Mouse (Mus musculus) adrenal gland, adult 8-10 months (tissue): ENCODE results near the gene Fus. TPM values are rescaled to one million over a fixed set of nuclear protein-coding genes. Genes with fewer than 3 reads are reported as not detected.
A peak's percentile ranks its signal among the peaks of the same experiment; 100 is the strongest.
"Not testable (repeated sequence)": the region's sequence is repeated elsewhere in the genome, so short reads cannot be mapped to it uniquely, and the experiment has no call there.

Experiments
- DNase-seq: peaks from one replicate; pipeline ENCODE4 v3.0.0; 2022
- total RNA-seq, 4 experiments: library from RNA; stranded (reverse); gene quantifications; 2 replicates each; pipeline ENCODE4 v1.2.4; 2022

Fus gene
- 100 to 1,000 TPM; 106 to 430 (median 307) TPM for total RNA-seq

DNA sequence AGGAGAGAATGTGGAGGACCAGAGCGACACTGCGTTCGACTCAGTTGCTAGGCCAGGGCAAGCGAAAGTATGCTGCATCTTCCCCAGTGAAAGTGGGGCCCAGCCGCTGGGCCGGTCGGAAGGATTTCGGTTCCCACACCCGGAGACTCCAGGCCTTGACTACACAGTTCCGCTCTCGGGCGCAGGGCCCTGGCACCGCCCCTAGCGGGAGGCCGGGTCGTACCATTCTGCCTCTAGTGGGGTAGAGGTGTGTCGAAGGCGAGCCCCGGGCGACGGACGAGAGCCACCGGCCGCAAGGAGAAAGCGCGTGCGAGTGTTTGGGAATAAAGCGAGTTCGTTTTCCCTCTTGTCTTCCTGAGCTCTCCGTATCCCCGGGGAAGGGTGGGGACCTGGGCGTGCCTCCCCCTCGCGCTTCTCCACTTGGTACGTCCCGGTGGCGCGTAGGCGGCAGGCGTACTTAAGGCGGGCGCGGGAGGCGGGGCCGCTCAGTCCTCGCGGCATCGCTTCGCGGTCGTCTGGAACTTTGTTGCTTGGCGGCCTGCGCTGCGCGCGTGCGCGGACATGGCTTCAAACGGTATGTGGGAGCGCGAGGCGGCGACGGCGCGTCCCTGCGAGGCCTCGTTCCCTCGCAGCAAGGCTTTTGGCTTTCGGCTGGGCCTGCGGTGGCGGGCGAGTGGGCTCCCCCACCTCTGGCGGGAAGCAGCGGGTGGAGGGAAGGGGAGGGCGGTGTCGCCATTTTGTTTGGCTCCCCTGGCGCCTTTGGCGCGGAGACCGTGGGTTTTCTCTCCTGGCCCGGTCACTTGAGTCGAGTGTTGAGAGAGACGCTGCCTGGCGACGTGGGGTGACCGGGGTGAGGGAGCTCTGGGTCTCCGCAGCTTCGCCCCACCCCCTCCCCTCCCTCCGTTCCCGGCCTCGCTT lies at the start of gene Fus:
Fus (plus strand) TSS at position 454 of the 918 bp plus-strand sequence.
- DNase-seq, result peak; percentile 90

DNA sequence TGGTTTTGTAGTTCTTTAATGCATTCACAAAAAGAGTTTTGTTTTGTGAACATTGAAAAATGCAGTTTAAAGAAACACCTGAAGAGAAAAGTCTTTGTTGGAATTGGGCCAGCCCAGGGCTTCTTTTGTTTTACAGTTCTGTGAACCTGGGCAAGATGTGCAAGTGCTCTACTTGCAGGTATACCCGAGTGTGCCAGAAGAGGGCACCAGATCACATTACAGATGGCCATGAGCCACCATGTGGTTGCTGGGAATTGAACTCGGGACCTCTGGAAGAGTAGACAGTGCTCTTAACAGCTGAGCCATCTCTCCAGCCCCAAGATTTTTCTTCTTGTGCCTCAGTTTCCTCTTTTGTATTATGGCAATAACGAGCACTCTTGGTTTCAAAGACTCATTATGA lies 49.1 kb upstream of the Fus start:
- no peak for DNase-seq

DNA sequence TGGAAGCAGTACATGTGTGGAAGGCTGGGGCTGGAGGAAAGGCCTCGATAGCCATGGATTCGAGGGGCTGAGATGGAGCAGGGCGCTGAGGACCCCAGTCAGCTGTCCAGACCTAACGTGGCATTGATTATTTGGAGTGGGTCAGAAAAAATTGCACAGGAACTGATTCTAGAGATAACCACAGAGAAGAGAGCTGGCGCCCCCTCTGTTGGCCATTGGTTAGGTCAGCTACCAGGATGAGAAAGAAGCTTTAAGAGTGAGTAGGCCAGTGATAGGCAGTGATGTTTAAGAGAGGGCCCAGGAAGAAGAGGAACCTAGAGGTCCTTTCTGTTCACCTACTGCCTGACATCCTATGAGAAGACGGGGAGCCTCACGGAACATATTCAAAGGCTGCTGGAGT lies 48.0 kb upstream of the Fus start:
- no peak for DNase-seq

DNA sequence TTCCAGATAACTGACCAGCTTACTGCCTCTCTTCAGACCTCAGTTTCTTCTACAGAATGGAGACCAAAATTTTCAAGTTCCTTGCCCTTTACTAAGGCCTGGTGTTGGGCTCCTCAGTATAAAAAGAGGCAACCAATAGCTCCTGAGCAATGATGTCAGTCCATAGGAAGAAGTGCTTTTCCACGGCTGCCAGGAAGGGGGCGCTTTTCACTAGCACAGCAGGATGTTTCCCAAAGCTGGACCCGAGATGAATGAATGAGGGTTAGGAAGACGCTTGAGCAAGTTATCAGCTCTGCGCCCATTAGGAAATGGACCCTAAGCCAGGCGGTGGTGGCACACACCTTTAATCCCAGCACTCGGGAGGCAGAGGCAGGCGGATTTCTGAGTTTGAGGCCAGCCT lies 45.7 kb upstream of the Fus start:
- DNase-seq, result no peak

DNA sequence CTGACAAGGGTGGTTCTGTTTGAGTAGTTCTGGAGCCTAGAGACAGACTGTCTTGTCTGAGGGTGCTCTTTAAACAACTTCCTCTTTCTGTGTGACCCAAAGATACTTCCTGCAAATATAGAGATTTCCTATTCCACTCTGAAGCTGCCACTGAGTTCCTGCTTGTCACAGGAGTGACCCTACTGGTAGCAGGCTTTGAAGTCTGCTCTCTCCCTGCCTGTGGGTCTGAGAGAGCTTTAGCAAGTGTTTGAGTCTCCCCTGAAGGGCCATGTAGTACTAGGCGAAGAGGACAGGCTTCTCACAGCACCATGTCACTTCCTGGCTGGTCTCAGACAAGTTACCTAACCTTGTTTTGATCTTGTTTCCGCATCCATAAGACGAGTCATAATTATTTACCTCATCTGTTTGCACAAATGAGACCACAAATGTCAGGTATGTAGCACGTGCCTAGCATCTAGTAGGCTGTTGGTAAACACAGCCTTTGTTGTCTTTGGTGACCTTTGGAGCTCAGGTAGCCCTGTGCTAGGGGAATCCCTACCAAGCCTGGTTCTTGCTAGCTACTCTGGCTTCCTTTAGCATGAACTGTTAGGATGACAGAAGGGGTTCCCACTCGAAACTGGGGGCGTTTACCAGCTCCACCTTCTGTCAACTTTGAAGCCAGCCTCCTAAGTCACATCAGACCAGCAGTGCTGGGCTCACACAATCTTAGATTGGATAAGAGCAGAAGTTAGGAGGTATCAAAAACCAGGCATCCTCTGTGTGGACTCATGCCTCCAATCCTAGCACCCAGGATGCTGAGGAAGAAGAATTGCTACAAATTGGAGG lies 44.6 kb upstream of the Fus start:
- DNase-seq, result no peak

DNA sequence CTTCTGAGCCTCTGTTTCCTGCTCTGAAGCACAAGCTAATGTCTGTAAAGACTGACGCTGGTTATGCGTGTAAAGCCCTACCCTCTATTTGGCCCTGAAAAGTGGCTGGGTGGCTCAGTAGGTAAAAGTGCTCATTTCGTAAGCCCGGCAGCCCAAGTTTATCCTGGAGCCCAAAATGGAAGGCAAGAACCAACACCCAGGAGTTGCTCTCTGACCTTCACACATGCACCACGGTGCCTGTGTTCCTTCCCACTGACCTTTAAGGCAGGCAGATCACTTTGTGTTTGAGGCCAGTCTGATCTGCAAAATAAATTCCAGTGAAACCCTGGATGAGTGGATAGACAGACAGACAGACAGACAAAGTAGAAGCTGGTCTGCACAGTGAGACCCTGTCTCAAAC lies 43.5 kb upstream of the Fus start:
- DNase-seq, result no peak

DNA sequence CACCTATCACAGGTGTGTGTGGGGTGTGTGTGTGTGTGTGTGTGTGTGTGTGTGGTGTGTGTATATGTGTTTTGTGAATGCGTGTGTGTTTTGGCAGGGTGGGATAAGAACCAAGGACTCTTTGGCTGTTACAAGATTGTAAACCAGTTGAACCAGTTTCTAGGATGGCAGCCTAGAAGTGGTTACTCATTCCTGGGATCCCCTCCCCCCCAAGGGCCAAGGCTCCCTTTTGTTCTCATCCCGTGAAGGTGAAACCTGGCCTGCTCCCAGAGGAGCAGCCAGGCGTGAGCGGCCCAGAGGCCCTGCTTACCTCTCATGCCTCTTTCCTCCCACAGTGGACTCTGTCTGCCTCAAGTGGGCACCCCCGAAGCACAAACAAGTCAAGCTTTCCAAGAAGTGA lies 42.0 kb upstream of the Fus start:
- DNase-seq, result no peak

DNA sequence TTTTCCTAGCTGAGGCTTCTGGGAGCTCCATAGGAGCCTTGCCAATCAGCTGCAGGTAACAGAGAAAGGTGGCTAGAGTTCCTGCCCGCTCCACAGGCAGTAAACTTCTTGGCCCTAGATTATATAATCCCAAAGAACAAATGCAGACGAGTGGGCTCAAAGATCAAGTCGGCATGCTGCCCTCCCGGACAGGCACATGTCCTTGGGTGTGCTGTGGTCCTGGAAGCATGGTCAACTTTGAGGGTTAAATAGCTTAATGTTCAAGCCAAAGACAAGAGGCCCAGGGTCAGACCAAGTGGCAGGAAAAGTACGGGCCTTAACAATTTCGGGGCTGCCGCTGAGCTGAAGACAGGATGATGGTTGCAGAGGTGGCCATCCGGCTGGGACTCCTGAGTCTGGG lies 41.2 kb upstream of the Fus start:
- no peak for DNase-seq

DNA sequence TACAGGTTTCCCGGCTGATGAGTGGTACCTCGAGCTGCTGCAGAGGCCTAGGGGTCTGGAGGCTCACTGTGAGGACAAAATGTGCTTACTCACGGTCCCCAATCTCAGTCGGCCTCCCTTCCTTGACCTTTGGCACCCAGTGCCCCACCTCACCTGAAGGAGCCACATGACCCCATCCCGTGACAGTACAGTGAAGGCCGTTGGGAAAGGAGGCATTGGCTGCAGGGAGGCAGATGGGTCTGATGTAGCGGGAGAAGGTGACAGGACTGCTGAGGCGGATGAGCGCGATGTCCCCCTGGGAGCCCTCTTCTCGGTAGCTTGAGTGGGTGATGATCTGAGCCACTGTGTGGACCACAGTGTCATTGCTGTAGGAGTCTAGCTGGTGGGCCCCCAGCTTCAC lies 40.4 kb upstream of the Fus start:
- DNase-seq, result no peak

DNA sequence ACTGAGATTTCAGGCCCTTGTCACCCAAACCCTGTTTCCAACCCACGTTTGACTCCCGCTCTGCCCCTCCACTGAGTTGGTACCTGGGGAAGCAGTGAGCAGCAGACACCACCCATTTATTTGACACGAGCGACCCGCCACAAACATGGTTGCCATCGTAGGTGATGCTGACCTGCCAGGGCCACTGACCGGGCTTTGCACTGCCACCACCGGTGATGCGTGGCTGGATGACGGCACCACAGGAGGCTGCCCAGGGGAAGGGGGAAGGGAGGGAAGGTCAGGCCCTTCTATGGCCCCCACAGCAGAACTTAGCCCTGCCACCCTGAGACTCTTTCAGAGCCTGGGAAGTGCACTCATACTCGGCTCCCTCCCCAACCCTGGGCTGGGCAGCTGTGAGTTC lies 39.5 kb upstream of the Fus start:
- DNase-seq, result no peak

DNA sequence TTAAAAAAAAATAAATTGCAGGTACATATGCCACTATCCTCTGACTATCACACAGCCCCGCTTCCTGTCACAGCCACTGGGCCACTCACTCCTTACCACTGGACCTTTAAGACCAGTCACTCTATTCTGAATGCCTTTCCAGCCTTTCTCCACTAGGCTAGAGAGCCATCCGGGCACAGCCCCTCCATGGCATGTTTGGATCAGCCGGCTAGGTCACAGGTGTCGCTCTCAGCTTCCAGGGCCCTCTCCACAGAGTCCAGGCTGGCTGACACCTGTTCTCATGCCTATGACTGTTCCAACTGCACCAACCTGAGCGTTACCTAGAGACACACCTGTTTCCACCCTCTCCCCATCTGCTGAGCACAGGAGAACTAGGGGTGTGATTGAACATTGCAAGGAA lies 38.7 kb upstream of the Fus start:
- DNase-seq, result no peak

DNA sequence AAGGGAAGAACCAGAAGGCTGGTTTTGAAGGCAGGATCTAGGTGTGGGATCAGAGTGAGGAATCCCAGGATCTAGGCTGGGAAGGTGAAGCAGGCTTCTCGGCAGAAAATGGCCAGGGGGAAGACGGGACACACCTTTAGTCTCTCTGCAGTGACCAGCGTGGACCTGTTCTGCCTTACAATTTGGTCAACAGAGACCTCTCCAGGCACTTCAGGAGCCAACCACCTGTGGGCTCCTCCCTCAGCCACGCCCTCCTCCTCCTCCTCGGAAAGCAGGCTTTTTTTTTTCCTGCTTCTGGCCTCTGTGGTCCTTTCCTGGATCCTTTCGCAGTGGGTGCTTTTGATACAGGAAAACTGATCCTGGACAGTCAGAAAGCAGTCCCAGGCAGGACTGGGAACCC lies 37.3 kb upstream of the Fus start, which contains the start of gene Prss8:
Prss8 (minus strand) TSS at position 182 of the 400 bp plus-strand sequence.
- no peak for DNase-seq

DNA sequence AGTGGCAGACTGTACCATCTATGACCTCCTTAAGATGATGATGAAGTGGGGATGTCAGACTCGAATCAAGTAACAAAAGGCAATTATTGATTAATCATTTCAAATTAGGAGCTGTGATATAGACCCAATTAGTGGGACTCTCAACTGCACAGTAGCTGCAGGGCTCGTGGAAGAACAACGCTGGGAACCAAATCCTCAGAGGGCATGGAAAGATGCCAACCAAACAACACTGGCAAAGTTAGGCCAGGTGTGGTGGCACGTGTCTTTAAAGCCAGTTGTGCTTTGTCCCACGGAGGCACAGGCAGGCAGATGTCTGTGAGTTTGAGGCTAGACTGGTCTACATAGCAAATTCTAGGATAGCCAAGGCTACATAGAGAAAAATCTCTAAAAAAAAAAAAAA lies 36.6 kb upstream of the Fus start:
- DNase-seq, result no peak

DNA sequence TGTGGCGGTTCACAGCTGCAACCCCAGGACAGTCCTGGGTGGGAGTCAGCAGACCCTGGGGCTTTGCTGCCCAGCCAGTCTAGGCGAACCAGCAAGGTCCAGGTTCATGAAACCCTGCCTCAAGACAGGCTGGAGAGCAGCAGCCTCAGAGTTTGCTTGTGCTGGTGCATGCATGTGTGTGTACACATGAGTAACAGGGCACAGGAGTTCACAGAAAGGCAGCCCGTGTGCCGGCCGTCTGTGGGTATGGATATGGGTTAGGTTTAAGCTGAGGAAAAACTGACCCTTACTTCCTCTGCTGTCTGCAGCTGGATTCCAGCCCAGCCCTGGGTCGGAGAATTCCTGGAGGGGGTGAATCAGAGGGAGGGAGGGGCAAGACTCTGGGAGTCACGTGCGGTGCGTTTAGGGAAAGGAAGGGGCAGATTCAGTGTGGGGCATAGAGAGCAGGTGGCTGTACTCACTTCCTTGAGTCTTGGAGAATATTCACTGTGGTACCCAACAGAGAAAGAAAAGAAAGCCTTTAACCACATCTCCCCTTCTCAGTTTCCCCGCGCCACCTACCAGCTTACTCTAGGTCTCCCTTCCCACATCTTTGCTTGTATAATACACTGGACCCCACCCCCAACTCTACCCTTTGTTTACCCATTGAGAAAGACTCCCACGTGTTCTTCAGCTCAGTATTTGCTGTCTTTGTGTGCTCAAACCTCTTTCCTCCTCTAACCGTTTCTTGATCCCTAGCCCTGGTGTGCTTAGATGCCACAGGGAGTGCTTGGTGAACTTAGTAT lies 35.7 kb upstream of the Fus start:
- DNase-seq, result no peak

DNA sequence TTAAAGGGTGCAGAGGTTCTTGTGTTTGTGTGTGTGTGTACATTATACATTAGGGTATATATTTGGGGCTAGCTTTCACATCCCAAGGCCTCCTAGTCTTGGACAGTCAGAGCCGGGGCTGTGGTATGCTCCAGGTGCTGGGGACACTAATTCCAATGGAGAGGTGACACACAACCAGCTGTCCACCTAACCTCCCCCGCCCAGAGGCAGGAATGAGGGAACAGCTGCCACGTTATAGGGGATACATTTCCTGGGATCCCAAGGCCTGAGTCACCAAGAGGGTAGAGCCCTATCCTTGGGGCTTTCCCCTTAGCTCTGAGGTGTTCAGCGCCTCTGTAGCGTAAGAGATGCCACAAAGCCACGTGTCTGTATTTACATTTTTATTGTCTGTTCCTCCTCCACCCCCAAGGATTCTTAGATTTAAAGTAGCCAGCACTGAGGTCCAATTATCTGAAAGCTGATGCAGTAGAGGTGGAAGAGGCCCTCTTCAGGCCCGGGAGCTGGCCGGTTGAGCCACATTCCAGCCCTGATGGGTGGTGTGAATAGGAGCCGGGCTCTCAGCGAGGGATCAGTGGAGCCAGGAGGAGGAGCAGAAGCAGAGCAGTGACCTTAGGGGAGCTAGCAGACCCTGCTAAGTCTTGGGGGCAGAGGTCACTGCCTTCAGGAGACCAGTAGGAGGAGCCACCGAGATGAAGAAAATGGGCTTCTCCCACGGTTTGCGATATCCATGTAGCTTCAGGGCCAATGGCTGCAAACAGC lies 34.8 kb upstream of the Fus start:
- no peak for DNase-seq

DNA sequence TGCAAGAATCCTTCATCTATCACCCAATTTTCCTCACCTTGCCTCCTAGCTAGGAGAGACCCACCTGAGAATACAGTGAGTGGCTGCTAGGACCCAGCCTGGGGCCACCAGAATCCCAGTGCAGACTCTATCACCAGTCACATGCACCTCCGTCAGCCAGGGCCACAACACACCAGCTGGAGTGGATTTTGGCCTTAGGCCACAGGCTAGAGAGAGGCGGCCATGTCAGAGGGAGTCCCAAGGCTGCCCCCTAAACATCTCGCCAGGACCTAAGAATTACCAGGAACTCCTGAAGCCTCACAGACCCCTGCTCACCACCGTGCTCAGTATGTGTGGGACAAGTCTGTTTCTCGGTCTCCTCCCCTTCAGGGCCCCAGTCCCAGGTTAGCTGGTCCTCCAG lies 33.2 kb upstream of the Fus start:
- DNase-seq, result no peak

DNA sequence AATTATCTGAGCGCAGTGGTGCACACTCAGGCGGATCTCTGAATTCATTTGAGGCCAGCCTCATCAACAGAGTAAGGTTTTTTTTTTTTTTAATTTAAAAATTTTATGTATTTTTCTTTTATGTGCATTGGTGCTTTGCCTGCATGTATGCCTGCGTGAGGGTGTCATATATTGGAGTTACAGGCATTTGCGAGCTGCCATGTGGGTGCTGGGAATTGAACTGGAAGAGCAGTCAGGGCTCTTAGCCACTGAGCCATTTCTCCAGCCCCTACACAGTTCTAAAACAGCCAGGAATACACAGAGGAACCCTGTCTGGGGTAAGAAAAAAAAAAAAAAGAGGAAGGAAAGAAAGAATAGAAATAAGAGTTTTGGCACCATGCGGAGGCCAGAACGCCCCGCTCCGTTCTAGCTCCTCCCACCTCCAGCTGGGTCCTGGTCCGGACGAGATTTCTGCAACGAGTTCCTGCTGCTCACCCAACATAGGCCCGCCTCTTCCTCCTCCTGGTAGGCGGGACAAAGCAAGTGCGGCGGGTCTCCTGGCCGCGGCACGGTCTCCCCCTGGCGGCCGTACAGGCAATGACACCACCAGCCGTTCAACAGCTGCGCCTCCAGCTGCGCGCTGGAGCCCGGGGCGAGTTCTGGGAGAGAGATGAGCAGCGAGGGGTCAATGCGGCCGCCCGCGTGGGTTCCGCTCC lies 32.1 kb upstream of the Fus start:
- peak; percentile 94 for DNase-seq

DNA sequence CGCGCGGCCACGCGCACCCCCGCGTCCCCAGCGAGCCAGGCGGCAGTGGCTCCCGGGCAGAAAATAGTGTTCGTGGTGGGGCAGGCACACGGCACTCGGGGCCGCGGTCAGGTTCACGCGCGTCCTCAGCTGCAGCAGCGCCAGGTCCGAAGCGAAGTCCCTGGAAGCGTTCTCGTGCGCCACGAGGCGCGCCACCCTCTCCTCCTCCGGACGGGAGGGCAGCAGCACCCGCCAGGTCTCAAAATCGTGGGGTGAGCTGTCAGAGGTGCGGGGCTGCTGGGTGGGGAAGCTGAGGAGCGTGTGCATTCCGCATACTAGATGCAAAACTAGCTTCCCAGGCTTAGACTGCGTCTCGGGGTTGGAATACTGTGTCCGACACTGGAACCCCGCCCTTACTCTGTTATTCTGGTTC lies 31.5 kb upstream of the Fus start:
- DNase-seq, result peak; percentile 39

DNA sequence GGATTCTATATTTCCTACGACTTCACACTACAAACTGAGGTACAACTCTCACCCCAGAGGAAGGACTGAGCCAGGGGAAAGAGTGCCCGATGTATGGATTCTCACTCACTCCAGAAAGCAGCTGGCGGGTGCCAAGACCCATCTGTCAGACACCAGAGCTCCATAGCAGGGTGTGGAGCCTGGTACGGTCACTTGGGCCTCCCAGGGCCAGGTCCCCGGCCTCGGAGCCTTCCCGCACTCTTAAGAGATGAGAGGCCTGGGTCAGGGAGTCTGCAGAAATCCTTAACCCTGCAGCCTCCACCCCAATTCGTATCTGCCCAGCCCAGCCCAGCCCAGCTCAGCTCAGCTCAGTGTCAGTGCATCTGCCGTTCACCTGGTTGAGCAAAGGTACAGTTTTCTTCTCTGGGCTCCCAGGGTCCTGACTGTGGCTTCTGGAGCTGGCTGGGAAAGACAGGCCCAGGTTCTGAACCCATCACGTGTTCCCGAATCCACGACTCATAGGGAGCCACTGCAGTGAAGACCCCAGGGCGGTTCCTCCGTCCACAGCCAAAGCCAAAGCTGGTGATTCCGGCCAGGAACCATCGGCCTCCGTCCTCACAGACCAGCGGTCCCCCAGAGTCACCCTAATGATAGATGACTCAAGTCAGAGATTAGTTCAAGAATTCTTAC lies 30.9 kb upstream of the Fus start:
- DNase-seq, result no peak

DNA sequence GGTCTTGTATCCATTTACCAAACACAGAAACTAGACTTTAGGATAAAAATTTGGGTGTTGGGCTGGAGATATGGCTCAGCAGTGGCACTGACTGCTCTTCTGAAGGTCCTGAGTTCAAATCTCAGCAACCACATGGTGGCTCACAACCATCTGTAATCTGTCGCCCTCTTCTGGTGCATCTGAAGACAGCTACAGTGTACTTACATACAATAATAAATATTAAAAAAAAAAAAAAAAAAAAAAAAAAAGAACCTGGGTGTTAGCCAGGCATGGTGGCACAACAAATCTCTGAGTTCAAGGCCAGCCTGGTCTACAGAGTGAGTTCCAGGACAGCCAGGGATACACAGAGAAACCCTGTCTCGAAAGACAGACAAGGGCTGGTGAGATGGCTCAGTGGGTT lies 25.2 kb upstream of the Fus start:
- DNase-seq, result not testable (repeated sequence)

DNA sequence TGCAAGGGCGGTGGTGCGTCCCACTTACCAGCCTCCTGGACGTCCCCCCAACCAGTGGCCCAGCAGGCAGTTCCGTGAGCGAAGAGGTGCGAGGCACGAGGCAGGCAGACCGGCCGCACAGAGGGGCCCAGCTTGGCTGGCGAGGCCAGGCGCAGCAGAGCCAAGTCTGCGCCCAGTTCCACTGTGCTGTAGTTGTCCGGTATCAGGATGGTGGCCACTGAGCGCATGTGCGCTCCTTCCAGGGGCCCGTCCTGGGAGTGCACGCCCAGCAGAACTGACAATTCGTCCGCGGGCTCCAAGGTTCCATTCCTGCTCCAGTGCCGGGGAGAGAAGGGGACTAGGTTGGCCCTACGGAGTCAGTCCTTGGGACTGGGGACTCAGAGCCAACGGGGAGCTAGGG lies 22.6 kb upstream of the Fus start:
- no peak for DNase-seq
